Mouse (Mus musculus): ENCODE data around the gene Suz12. TPM values are rescaled to one million over a fixed set of nuclear protein-coding genes. Genes with fewer than 3 reads are reported as not detected.
"Not testable (repeated sequence)": the region's sequence is repeated elsewhere in the genome, so short reads cannot be mapped to it uniquely, and the experiment has no call there.

The Suz12 gene
- total RNA-seq, 2 experiments from 2014 or later = 44.1 to 56.8 TPM

- DNase-seq = no peak
Measured at GRCm38 (mm10) chr11:79991600-79991999, 1.3 kb upstream of the Suz12 start.

- peak; percentile 51 to 55 for DNase-seq
Measured at GRCm38 (mm10) chr11:79992035-79992591, 793 bp upstream of the Suz12 start.

- DNase-seq = peak in 1 of 2 experiments; percentile 43
Measured at GRCm38 (mm10) chr11:79993356-79994270, 707 bp downstream of the Suz12 start.

- no peak for DNase-seq
Measured at GRCm38 (mm10) chr11:79994271-79994988, 1.5 kb downstream of the Suz12 start.

GRCm38 (mm10) chr11:80016533-80016932 lies 23.6 kb downstream of the Suz12 start:
- DNase-seq = not testable (repeated sequence)

- DNase-seq = no peak
Measured at GRCm38 (mm10) chr11:80019792-80020191, 26.9 kb downstream of the Suz12 start.

GRCm38 (mm10) chr11:80021306-80021705 lies 28.4 kb downstream of the Suz12 start:
- DNase-seq = no peak

- no peak for DNase-seq
Measured at GRCm38 (mm10) chr11:80037495-80037894, 44.6 kb downstream of the Suz12 start.

GRCm38 (mm10) chr11:80042615-80043418 lies 49.9 kb downstream of the Suz12 start:
- DNase-seq = peak; percentile 59 to 64

GRCm38 (mm10) chr11:80043419-80043817 lies 50.5 kb downstream of the Suz12 start:
- no peak for DNase-seq

- DNase-seq = no peak
Measured at GRCm38 (mm10) chr11:80046856-80047255, 54.0 kb downstream of the Suz12 start.

GRCm38 (mm10) chr11:80050088-80050487 lies 57.2 kb downstream of the Suz12 start:
- DNase-seq = no peak

- no peak for DNase-seq
Measured at GRCm38 (mm10) chr11:80052456-80052855, 59.5 kb downstream of the Suz12 start.

GRCm38 (mm10) chr11:80053171-80053570 lies 60.3 kb downstream of the Suz12 start:
- no peak for DNase-seq

- DNase-seq = no peak
Measured at GRCm38 (mm10) chr11:80054659-80055058, 61.8 kb downstream of the Suz12 start.

GRCm38 (mm10) chr11:80056141-80056540 lies 63.2 kb downstream of the Suz12 start:
- DNase-seq = no peak

- peak in 1 of 2 experiments; percentile 9 for DNase-seq
Measured at GRCm38 (mm10) chr11:80062159-80062558, 69.3 kb downstream of the Suz12 start.

GRCm38 (mm10) chr11:80066373-80066772 lies 73.5 kb downstream of the Suz12 start:
- DNase-seq = peak in 1 of 2 experiments; percentile 17

GRCm38 (mm10) chr11:80067558-80067957 lies 74.7 kb downstream of the Suz12 start:
- no peak for DNase-seq

GRCm38 (mm10) chr11:80069815-80070214 lies 76.9 kb downstream of the Suz12 start:
- no peak for DNase-seq

- DNase-seq = no peak
Measured at GRCm38 (mm10) chr11:80071039-80071438, 78.1 kb downstream of the Suz12 start.

- DNase-seq = no peak
Measured at GRCm38 (mm10) chr11:80072365-80072764, 79.5 kb downstream of the Suz12 start.

All from adrenal gland, postnatal 36 days (tissue).